Mouse (Mus musculus): ENCODE data around the gene Gm17267. TPM values are rescaled to one million over a fixed set of nuclear protein-coding genes. Genes with fewer than 3 reads are reported as not detected.
"Not testable (repeated sequence)": the region's sequence is repeated elsewhere in the genome, so short reads cannot be mapped to it uniquely, and the experiment has no call there.

Gm17267 gene
- not detected in 2 replicates for polyA plus RNA-seq (2015; fragmentation: Nextera tagmentation; extraction: Ambion mirVana)

GRCm38 (mm10) chrX:126017257-126017656 is at the start of gene Gm17267:
Gene Gm17267 (plus strand): TSS chrX:126017557.
- no CpG with 5 or more reads among the region's 4 CpGs for WGBS
- ATAC-seq, result not testable (repeated sequence)

More at GRCm38 (mm10) chrX:126017257-126017656, at the start of gene Gm17267:
- H3K4me1 ChIP-seq (replicated peaks; ENCODE audit: control insufficient read depth, insufficient read depth, low read length); H3K27ac ChIP-seq (ENCODE audit: low read depth, low read length); H3K9me3 ChIP-seq (ENCODE audit: control insufficient read depth); H3K4me2 ChIP-seq (replicated peaks; ENCODE audit: low read depth); H3K27me3 ChIP-seq (replicated peaks; ENCODE audit: control insufficient read depth, insufficient read depth, low read length); H3K36me3 ChIP-seq (ENCODE audit: control insufficient read depth, insufficient read depth); H3K9ac ChIP-seq (ENCODE audit: low read depth, low read length); H3K4me3 ChIP-seq (ENCODE audit: low read depth, low read length): not testable (repeated sequence)

Data from intestine, postnatal 0 days (tissue).